Mouse (Mus musculus) heart, embryonic 14.5 days (tissue): Measurements from ENCODE around the gene Spred3. TPM values are rescaled to one million over a fixed set of nuclear protein-coding genes. Genes with fewer than 3 reads are reported as not detected.

Source experiments
- ATAC-seq: fragments of 200-750 bp; cut with Nextera tagmentation; 2 replicates; pipeline ENCODE4 v1.8.0; 2017; ENCODE audit warnings: low read depth, moderate TSS enrichment; ENCODE audit not compliant: insufficient number of reproducible peaks, insufficient read depth, low FRiP score
- H3K27ac ChIP-seq, 2 experiments: fragments of 200-500 bp in 1 of 2; fragments of 300-500 bp in 1 of 2; sonication (generic) in 1 of 2; replicated peaks in 1 of 2; 2 replicates each; pipeline ENCODE4 v1.5.1; 2012 to 2014; ENCODE audit warnings: low read depth in 2 of 2, low read length in 2 of 2, control low read depth in 1 of 2, mild to moderate bottlenecking in 1 of 2, mixed read lengths in 1 of 2; ENCODE audit not compliant: control insufficient read depth in 1 of 2, insufficient read depth in 1 of 2
- H3K27me3 ChIP-seq: fragments of 300-500 bp; sonication (generic); 2 replicates; pipeline ENCODE4 v1.6.1; 2014; ENCODE audit warnings: mild to moderate bottlenecking, low read length, control low read depth; ENCODE audit not compliant: control insufficient read depth, insufficient read depth
- H3K36me3 ChIP-seq: fragments of 300-500 bp; sonication (generic); 2 replicates; pipeline ENCODE4 v1.6.1; 2014; ENCODE audit warnings: mild to moderate bottlenecking, control low read depth, low read length, mixed read lengths; ENCODE audit not compliant: control insufficient read depth, insufficient read depth
- H3K4me1 ChIP-seq, 2 experiments: fragments of 200-500 bp in 1 of 2; fragments of 300-500 bp in 1 of 2; sonication (generic) in 1 of 2; 2 replicates each; pipeline ENCODE4 v1.6.1; 2012 to 2014; ENCODE audit warnings: low read length in 2 of 2, control low read depth in 1 of 2, mixed read lengths in 1 of 2; ENCODE audit not compliant: control insufficient read depth in 2 of 2, insufficient read depth in 2 of 2
- H3K4me2 ChIP-seq: fragments of 300-500 bp; sonication (generic); 2 replicates; pipeline ENCODE4 v1.6.1; 2014; ENCODE audit warnings: mild to moderate bottlenecking, low read length
- H3K4me3 ChIP-seq, 2 experiments: fragments of 200-500 bp in 1 of 2; fragments of 300-500 bp in 1 of 2; sonication (generic) in 1 of 2; 2 replicates each; pipeline ENCODE4 v1.5.1; 2012 to 2014; ENCODE audit warnings: low read length in 2 of 2, mild to moderate bottlenecking in 2 of 2, control low read depth in 1 of 2, low read depth in 1 of 2, moderate library complexity in 1 of 2; ENCODE audit not compliant: control insufficient read depth in 1 of 2, insufficient read depth in 1 of 2
- H3K9ac ChIP-seq: fragments of 300-500 bp; sonication (generic); 2 replicates; pipeline ENCODE4 v1.6.1; 2014; ENCODE audit warnings: mild to moderate bottlenecking, low read length
- H3K9me3 ChIP-seq: fragments of 300-500 bp; sonication (generic); 2 replicates; pipeline ENCODE4 v1.6.1; 2016; ENCODE audit warnings: low read length, control low read depth; ENCODE audit not compliant: control insufficient read depth
- WGBS: fragments of 180-500 bp; shearing (Covaris S2); extraction: QIAGEN DNeasy Blood & Tissue Kit; methylation state at CpG from one replicate; pipeline ENCODE4 v1.1.7; 2014; 5-methylcytosine and 5-hydroxymethylcytosine counted together
- polyA plus RNA-seq: library from polyadenylated mRNA; unstranded; fragments of >200 nt; fragmentation: Nextera tagmentation; extraction: Ambion mirVana; gene quantifications from 2 replicates; pipeline ENCODE4 v1.2.1, GENCODE M21; 2014

Spred3 gene
- polyA plus RNA-seq, 1 experiment from 2014 or later = 1.6 TPM

GRCm38 (mm10) chr7:29123531-29124358 lies 46.5 kb downstream of the Spred3 start:
- Histone ChIP-seq H3K36me3 (no peaks in the 10 kb centered on the region), H3K4me1 (peaks cover 10 to 12% of the 10 kb centered on the region in 2 experiments), H3K27ac (no peak overlapping the region), H3K27me3 (0 out of 2 replicates have a peak, but pooled peaks cover 5% of the 10 kb centered on the region), H3K9me3 (no peaks in the 10 kb centered on the region), H3K4me2 (no peak overlapping the region), H3K4me3 (no peak overlapping the region), H3K9ac (no peak overlapping the region)
- 57% methylated on average over 5 of the region's 5 CpGs for WGBS
- ATAC-seq = no peak

- peaks cover 10 to 12% of the 10 kb centered on the region in 2 experiments for H3K4me1 ChIP-seq
- WGBS = 85% methylated on average over 9 of the region's 9 CpGs
- H3K4me2 ChIP-seq = no peak overlapping the region
- H3K27me3 ChIP-seq = peaks cover 8% of the 10 kb centered on the region; the same call in 1 of the 2 replicates
- no peaks in the 10 kb centered on the region for H3K36me3 ChIP-seq
- H3K9ac ChIP-seq = no peak overlapping the region
- no peak overlapping the region for H3K4me3 ChIP-seq
- H3K27ac ChIP-seq = no peak overlapping the region
- no peak for ATAC-seq
- H3K9me3 ChIP-seq = no peaks in the 10 kb centered on the region
Observed at GRCm38 (mm10) chr7:29122821-29123220, 47.4 kb downstream of the Spred3 start.

DNA sequence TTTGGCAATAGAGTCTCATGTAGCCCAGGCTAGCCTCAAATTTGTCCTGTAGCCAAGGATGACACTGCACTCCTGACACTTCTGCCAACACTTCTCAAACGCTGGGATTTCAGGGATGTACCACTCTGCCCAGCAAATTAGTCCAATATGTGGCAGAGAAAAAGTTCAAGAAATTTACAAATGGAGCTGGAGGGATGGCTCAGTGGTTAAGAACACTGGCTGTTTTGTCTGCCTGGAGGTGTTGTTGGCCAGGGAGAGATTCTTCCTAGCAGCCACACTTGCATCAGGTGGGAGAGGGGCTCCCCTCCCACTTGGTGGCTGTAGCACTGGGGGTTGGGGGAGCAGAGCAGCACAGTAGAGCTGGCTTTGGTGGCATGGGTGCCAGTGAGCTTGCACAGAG lies 50.7 kb downstream of the Spred3 start:
- peaks cover 8% of the 10 kb centered on the region; the same call in 1 of the 2 replicates for H3K27me3 ChIP-seq
- no peak overlapping the region for H3K4me2 ChIP-seq
- H3K9me3 ChIP-seq = no peaks in the 10 kb centered on the region
- no peak overlapping the region for H3K9ac ChIP-seq
- no peaks in the 10 kb centered on the region for H3K36me3 ChIP-seq
- 77% methylated on average over 1 of the region's 1 CpGs for WGBS
- H3K4me1 ChIP-seq = peaks cover 6% of the 10 kb centered on the region in 2 experiments
- H3K4me3 ChIP-seq = no peak overlapping the region
- H3K27ac ChIP-seq = no peak overlapping the region
- no peak for ATAC-seq

GRCm38 (mm10) chr7:29118142-29118851 lies 51.9 kb downstream of the Spred3 start:
- Histone ChIP-seq H3K27me3 (peaks cover 8% of the 10 kb centered on the region; the same call in 1 of the 2 replicates), H3K4me2 (no peak overlapping the region), H3K9me3 (no peaks in the 10 kb centered on the region), H3K4me3 (no peak overlapping the region), H3K4me1 (no peaks in the 10 kb centered on the region; a peak in 1 of 4 replicates), H3K36me3 (no peaks in the 10 kb centered on the region), H3K27ac (no peak overlapping the region), H3K9ac (no peak overlapping the region)
- no peak; the same call in 1 of the 2 replicates for ATAC-seq
- WGBS = 11% methylated on average over 18 of the region's 18 CpGs

DNA sequence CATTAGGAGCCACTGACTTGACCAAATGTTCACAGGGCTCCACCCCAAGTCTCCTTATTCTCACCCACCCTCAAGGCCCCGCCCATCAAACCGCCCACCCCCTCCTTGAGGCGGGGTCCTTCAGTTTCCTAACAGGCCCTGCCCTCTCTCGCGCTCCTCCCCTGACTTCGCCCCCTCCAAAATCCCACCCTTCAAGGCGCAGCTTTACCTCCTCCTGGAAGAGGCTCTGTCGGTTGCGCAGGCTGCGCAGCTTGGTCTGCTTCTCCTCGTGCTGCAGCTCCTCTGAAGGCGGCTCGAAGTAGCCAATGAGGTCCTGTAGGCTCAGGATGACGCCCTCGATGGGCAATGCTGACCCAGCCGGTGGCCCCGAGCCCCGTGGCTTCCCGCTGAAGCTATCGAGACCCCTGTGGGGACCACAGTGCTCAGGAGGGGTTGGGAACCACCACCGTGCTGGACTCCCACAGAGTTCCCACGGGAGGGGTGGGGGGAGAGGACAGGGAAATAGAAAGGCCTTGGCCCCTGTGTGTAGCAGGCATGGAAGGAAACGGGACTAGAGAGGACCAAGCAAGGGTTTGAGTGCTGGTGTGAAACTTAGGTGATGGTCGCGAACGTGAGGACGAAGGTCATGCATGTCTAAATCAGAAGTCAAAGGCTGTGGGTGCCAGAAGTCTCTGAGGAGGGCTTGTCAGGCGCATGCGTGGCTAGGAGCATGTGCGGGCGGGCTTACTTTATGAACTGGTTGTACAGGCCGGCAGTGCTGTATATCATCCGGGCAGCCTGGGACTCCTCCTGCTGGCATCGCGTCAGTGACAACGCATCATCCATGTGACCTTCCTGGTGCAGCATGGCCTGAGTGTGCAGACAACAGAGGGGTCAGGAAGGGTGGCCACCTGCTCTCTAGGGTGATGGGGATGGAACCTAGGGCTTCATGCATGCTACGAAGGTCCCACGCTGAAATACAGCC lies 60.9 kb downstream of the Spred3 start:
- H3K27me3 ChIP-seq = 0 out of 2 replicates have a peak, but pooled peaks cover 5% of the 10 kb centered on the region
- no peak for ATAC-seq
- H3K4me2 ChIP-seq = peak overlapping the region; percentile 53
- 25% methylated on average over 38 of the region's 38 CpGs for WGBS
- H3K27ac ChIP-seq = no peak overlapping the region
- no peaks in the 10 kb centered on the region for H3K9me3 ChIP-seq
- H3K4me3 ChIP-seq = peak overlapping the region in 1 of 2 experiments; percentile 10; a peak in 2 of 4 replicates
- peaks cover 0 to 4% of the 10 kb centered on the region in 2 experiments; a peak in 1 of 4 replicates for H3K4me1 ChIP-seq
- no peaks in the 10 kb centered on the region for H3K36me3 ChIP-seq
- H3K9ac ChIP-seq = no peak overlapping the region

Other genes starting within 250 kb of the Spred3 start
- gene Actn4, start 208.1 kb downstream of the Spred3 start, polyA plus RNA-seq = 221 and 228 TPM in 2 replicates
- gene Eif3k, start 188.5 kb downstream of the Spred3 start, polyA plus RNA-seq = 286 and 319 TPM in 2 replicates
- 2.8 and 3.3 TPM in 2 replicates for gene Map4k1, start 188.4 kb downstream of the Spred3 start, polyA plus RNA-seq
- gene Ryr1, start 45.2 kb downstream of the Spred3 start, polyA plus RNA-seq = 0.05 and 0.08 TPM in 2 replicates
- 0.39 and 0.43 TPM in 2 replicates for gene Rasgrp4, start 35.6 kb downstream of the Spred3 start, polyA plus RNA-seq
- gene Fam98c, start 14.2 kb downstream of the Spred3 start, polyA plus RNA-seq = 13.9 and 14.4 TPM in 2 replicates
- 0.28 and 0.86 TPM in 2 replicates for gene Ggn, start 201 bp downstream of the Spred3 start, polyA plus RNA-seq
- gene Psmd8, start 10.3 kb upstream of the Spred3 start, polyA plus RNA-seq = 227 and 241 TPM in 2 replicates
- gene Catsperg1, start 43.6 kb upstream of the Spred3 start, polyA plus RNA-seq = 0.44 and 0.66 TPM in 2 replicates
- 0.85 and 1.2 TPM in 2 replicates for gene Kcnk6, start 62.1 kb upstream of the Spred3 start, polyA plus RNA-seq
- 105 and 114 TPM in 2 replicates for gene Yif1b, start 67.9 kb upstream of the Spred3 start, polyA plus RNA-seq
- gene 2200002D01Rik, start 78.1 kb upstream of the Spred3 start, polyA plus RNA-seq = 5.9 and 7.7 TPM in 2 replicates
- 93.5 and 98.5 TPM in 2 replicates for gene Spint2, start 111.5 kb upstream of the Spred3 start, polyA plus RNA-seq
- 11.8 TPM in 2 replicates for gene Ppp1r14a, start 118.9 kb upstream of the Spred3 start, polyA plus RNA-seq
- gene Dpf1, start 133.5 kb upstream of the Spred3 start, polyA plus RNA-seq = 0.54 and 1.5 TPM in 2 replicates